Mouse (Mus musculus) heart, postnatal 14 days (tissue): ENCODE measurements around the gene Smpd2. TPM values are rescaled to one million over a fixed set of nuclear protein-coding genes. Genes with fewer than 3 reads are reported as not detected.

ENCODE experiments used
- DNase-seq, 2 experiments: peaks; one replicate each; pipeline ENCODE4 v3.0.0; 2021 to 2022
- intact Hi-C: fragments of 180-260 bp; cut with DNase I; formaldehyde crosslinking; loops from one replicate; pipeline ENCODE4 v1.15.1; 2025
- total RNA-seq, 2 experiments: library from RNA; stranded (reverse); gene quantifications; 2 replicates each; pipeline ENCODE4 v1.2.3; 2021

The Smpd2 gene
- total RNA-seq, 2 experiments from 2014 or later = 42.8 to 45.3 TPM

GRCm38 (mm10) chr10:41491111-41491510 is 942 bp upstream of the Smpd2 start:
- intact Hi-C loops = no loop called here
- no peak for DNase-seq

GRCm38 (mm10) chr10:41490518-41490873 is 327 bp upstream of the Smpd2 start:
- intact Hi-C loops = no loop called here

GRCm38 (mm10) chr10:41489294-41489693 is 875 bp downstream of the Smpd2 start:
- no peak for DNase-seq
- intact Hi-C loops = no loop called here

More at GRCm38 (mm10) chr10:41490518-41490873, 327 bp upstream of the Smpd2 start:
- DNase-seq = no peak

- no peak for DNase-seq
- intact Hi-C loops = no loop called here
Observed at GRCm38 (mm10) chr10:41488877-41489276, 1.3 kb downstream of the Smpd2 start.

- no peak for DNase-seq
- intact Hi-C loops = no loop called here
Observed at GRCm38 (mm10) chr10:41486506-41487170, 3.5 kb downstream of the Smpd2 start.

GRCm38 (mm10) chr10:41485778-41486177 is 4.4 kb downstream of the Smpd2 start:
- intact Hi-C loops = no loop called here
- no peak for DNase-seq

- DNase-seq = no peak
- intact Hi-C loops = no loop called here
Observed at GRCm38 (mm10) chr10:41482446-41482845, 7.7 kb downstream of the Smpd2 start.

GRCm38 (mm10) chr10:41480938-41481880 is 9.0 kb downstream of the Smpd2 start:
- intact Hi-C loops = no loop called here
- DNase-seq = no peak

GRCm38 (mm10) chr10:41479961-41480360 is 10.2 kb downstream of the Smpd2 start:
- DNase-seq = no peak
- intact Hi-C loops = no loop called here

GRCm38 (mm10) chr10:41477278-41478181 is 12.6 kb downstream of the Smpd2 start:
- intact Hi-C loops = no loop called here
- peak; percentile 69 to 73 for DNase-seq

GRCm38 (mm10) chr10:41477018-41477277 is 13.2 kb downstream of the Smpd2 start:
- intact Hi-C loops = no loop called here
- peak in 1 of 2 experiments; percentile 29 for DNase-seq

- DNase-seq = peak; percentile 79
- intact Hi-C loops = no loop called here
Observed at GRCm38 (mm10) chr10:41476171-41477017, 13.8 kb downstream of the Smpd2 start, which contains the start of gene Mical1. Gene Mical1, plus strand, starts transcription at chr10:41476314.

- peak; percentile 44 to 58 for DNase-seq
- intact Hi-C loops = loop anchor here (2.0 kb wide), 1 partner anchor 20 kb away; no protein-coding TSS in a partner anchor
Observed at GRCm38 (mm10) chr10:41474981-41475391, 15.2 kb downstream of the Smpd2 start.

GRCm38 (mm10) chr10:41473782-41474468 is 16.2 kb downstream of the Smpd2 start:
- intact Hi-C loops = loop anchor here (2.0 kb wide), 1 partner anchor 19 kb away; no protein-coding TSS in a partner anchor
- DNase-seq = peak; percentile 56 to 77

- no peak for DNase-seq
- intact Hi-C loops = no loop called here
Observed at GRCm38 (mm10) chr10:41472962-41473481, 17.1 kb downstream of the Smpd2 start.

GRCm38 (mm10) chr10:41472534-41472933 is 17.6 kb downstream of the Smpd2 start:
- DNase-seq = no peak
- intact Hi-C loops = no loop called here

GRCm38 (mm10) chr10:41470693-41471092 is 19.5 kb downstream of the Smpd2 start:
- no peak for DNase-seq
- intact Hi-C loops = no loop called here

GRCm38 (mm10) chr10:41467325-41467724 is 22.8 kb downstream of the Smpd2 start:
- intact Hi-C loops = no loop called here

GRCm38 (mm10) chr10:41464401-41464955 is 25.7 kb downstream of the Smpd2 start:
- no peak for DNase-seq
- intact Hi-C loops = no loop called here

More at GRCm38 (mm10) chr10:41467325-41467724, 22.8 kb downstream of the Smpd2 start:
- no peak for DNase-seq
